Mouse (Mus musculus) forebrain, embryonic 14.5 days (tissue): ENCODE measurements at regions not wholly inside any gene's neighbourhood (a gene's known extent, or its start where the extent isn't known, plus 50 kb on each side); places are given as distances from the start of the nearest gene placed in this dataset.

Source experiments
- ATAC-seq: fragments of 200-750 bp; cut with Nextera tagmentation; 2 replicates; pipeline ENCODE4 v1.8.0; 2017; ENCODE audit warnings: mild to moderate bottlenecking, moderate library complexity
- DNase-seq: peaks from one replicate; pipeline ENCODE4 v3.0.0-alpha.2; 2015; ENCODE audit warnings: low spot score
- H3K27ac ChIP-seq: fragments of 300-500 bp; sonication (generic); 2 replicates; pipeline ENCODE4 v1.5.1; 2014; ENCODE audit warnings: low read depth, mild to moderate bottlenecking, control low read depth, low read length, moderate library complexity
- H3K27me3 ChIP-seq: fragments of 300-500 bp; sonication (generic); replicated peaks from 2 replicates; pipeline ENCODE4 v1.6.1; 2014; ENCODE audit warnings: low read length, control low read depth, mixed read lengths; ENCODE audit not compliant: control insufficient read depth, insufficient read depth
- H3K36me3 ChIP-seq: fragments of 300-500 bp; sonication (generic); 2 replicates; pipeline ENCODE4 v1.6.1; 2014; ENCODE audit warnings: low read length, control low read depth; ENCODE audit not compliant: control insufficient read depth, insufficient read depth
- H3K4me1 ChIP-seq: fragments of 300-500 bp; sonication (generic); 2 replicates; pipeline ENCODE4 v1.6.1; 2014; ENCODE audit warnings: antibody characterized with exemption, low read length, control low read depth; ENCODE audit not compliant: control insufficient read depth, insufficient read depth
- H3K4me2 ChIP-seq: fragments of 300-500 bp; sonication (generic); 2 replicates; pipeline ENCODE4 v1.6.1; 2014; ENCODE audit warnings: mild to moderate bottlenecking, control low read depth, low read length
- H3K4me3 ChIP-seq: fragments of 300-500 bp; sonication (generic); 2 replicates; pipeline ENCODE4 v1.5.1; 2014; ENCODE audit warnings: low read depth, low read length, control low read depth
- H3K9ac ChIP-seq: fragments of 300-500 bp; sonication (generic); 2 replicates; pipeline ENCODE4 v1.6.1; 2014; ENCODE audit warnings: mild to moderate bottlenecking, low read length, control low read depth, moderate library complexity
- H3K9me3 ChIP-seq: fragments of 300-500 bp; sonication (generic); replicated peaks from 2 replicates; pipeline ENCODE4 v1.6.1; 2016; ENCODE audit warnings: low read length, control low read depth, mixed read lengths; ENCODE audit not compliant: control insufficient read depth
- WGBS: fragments of 180-500 bp; shearing (Covaris S2); extraction: QIAGEN DNeasy Blood & Tissue Kit; methylation state at CpG from one replicate; pipeline ENCODE4 v1.1.7; 2014; 5-methylcytosine and 5-hydroxymethylcytosine counted together

GRCm38 (mm10) chr8:26922178-26922540 lies 55.0 kb upstream of the Zfp703 start:
- Histone ChIP-seq H3K36me3 (no peaks in the 10 kb centered on the region), H3K27me3 (no peaks in the 10 kb centered on the region), H3K27ac (no peak overlapping the region), H3K4me2 (no peak overlapping the region), H3K4me3 (no peak overlapping the region), H3K9me3 (no peaks in the 10 kb centered on the region), H3K9ac (no peak overlapping the region), H3K4me1 (no peaks in the 10 kb centered on the region)
- WGBS: 88% methylated on average over 5 of the region's 5 CpGs
- no peak for ATAC-seq
- DNase-seq: no peak

GRCm38 (mm10) chr8:26923166-26923565 lies 54.0 kb upstream of the Zfp703 start:
- WGBS: 88% methylated on average over 8 of the region's 8 CpGs
- Histone ChIP-seq H3K27me3 (no peaks in the 10 kb centered on the region), H3K4me3 (no peak overlapping the region), H3K9me3 (no peaks in the 10 kb centered on the region), H3K27ac (no peak overlapping the region), H3K9ac (no peak overlapping the region), H3K4me2 (no peak overlapping the region), H3K36me3 (no peaks in the 10 kb centered on the region), H3K4me1 (no peaks in the 10 kb centered on the region)
- ATAC-seq (no peak), DNase-seq (no peak)
